Mouse (Mus musculus) lung, adult 2 months (tissue): Measurements from ENCODE around the gene Akr1b7. TPM values are rescaled to one million over a fixed set of nuclear protein-coding genes. Genes with fewer than 3 reads are reported as not detected.

Experiments
- DNase-seq: peaks from one replicate; pipeline ENCODE4 v3.0.0; 2022
- H3K4me1 ChIP-seq: fragments of 200-500 bp; 2 replicates; pipeline ENCODE4 v1.6.1; 2011; ENCODE audit warnings: low read length; ENCODE audit not compliant: control insufficient read depth, insufficient read depth
- H3K4me3 ChIP-seq: fragments of 200-500 bp; replicated peaks from 2 replicates; pipeline ENCODE3; 2011; ENCODE audit warnings: low read depth, mild to moderate bottlenecking, control low read depth, low read length; ENCODE audit errors: extremely low read depth
- CTCF ChIP-seq: fragments of 200-500 bp; IDR thresholded peaks from 2 replicates; pipeline ENCODE4 v1.5.1; 2011; ENCODE audit warnings: mild to moderate bottlenecking, low read length, control low read depth; ENCODE audit not compliant: insufficient read depth
- POLR2A ChIP-seq: fragments of 200-500 bp; IDR thresholded peaks from 2 replicates; pipeline ENCODE4 v1.6.1; 2011; ENCODE audit warnings: low read depth, mild to moderate bottlenecking, control low read depth, low read length, borderline replicate concordance; ENCODE audit errors: extremely low read depth
- WGBS: fragments of 180-500 bp; shearing (Covaris S2); methylation state at CpG from one replicate; pipeline ENCODE4 v1.1.7; 2018; 5-methylcytosine and 5-hydroxymethylcytosine counted together
- polyA plus RNA-seq: library from polyadenylated mRNA; depleted of rRNA; stranded (reverse); fragments of >200 nt; gene quantifications from 2 replicates; pipeline ENCODE4 v1.2.3, GENCODE M21; 2012; rRNA removed

The Akr1b7 gene
- polyA plus RNA-seq, 1 experiment = 0.73 TPM

GRCm38 (mm10) chr6:34460651-34461050 is 48.5 kb downstream of the Akr1b7 start:
- Histone ChIP-seq H3K4me1 (no peaks in the 10 kb centered on the region), H3K4me3 (no peak overlapping the region)
- WGBS = 43% methylated on average over 4 of the region's 4 CpGs
- no peak for TF ChIP-seq CTCF
- TF ChIP-seq POLR2A = no peak
- DNase-seq = no peak

- TF ChIP-seq CTCF (no peak), POLR2A (no peak)
- no peak for DNase-seq
- WGBS = 86% methylated on average over 4 of the region's 4 CpGs
- Histone ChIP-seq H3K4me3 (no peak overlapping the region), H3K4me1 (no peaks in the 10 kb centered on the region)
These were observed 51.4 kb downstream of the Akr1b7 start for GRCm38 (mm10) chr6:34463582-34463981.

- no peak for TF ChIP-seq CTCF
- no peak for TF ChIP-seq POLR2A
- Histone ChIP-seq H3K4me3 (no peak overlapping the region), H3K4me1 (no peaks in the 10 kb centered on the region)
- no peak for DNase-seq
- WGBS = 67% methylated on average over 12 of the region's 12 CpGs
These were observed 59.4 kb downstream of the Akr1b7 start for GRCm38 (mm10) chr6:34471434-34472110.

Other genes with a start within 250 kb of the Akr1b7 start
- gene Slc35b4, start 235.2 kb upstream of the Akr1b7 start, polyA plus RNA-seq = 13.9 and 21.1 TPM in 2 replicates
- 129 and 153 TPM in 2 replicates for gene Akr1b3, start 94.9 kb upstream of the Akr1b7 start, polyA plus RNA-seq
- 9.1 and 13.8 TPM in 2 replicates for gene Akr1b8, start 58.2 kb upstream of the Akr1b7 start, polyA plus RNA-seq
- gene Akr1b10, start 28.1 kb upstream of the Akr1b7 start, polyA plus RNA-seq = 13.7 and 21.2 TPM in 2 replicates
- 17.6 and 23.2 TPM in 2 replicates for gene Bpgm, start 63.9 kb downstream of the Akr1b7 start, polyA plus RNA-seq
- 24.4 and 37.4 TPM in 2 replicates for gene Cald1, start 186.2 kb downstream of the Akr1b7 start, polyA plus RNA-seq